Mouse (Mus musculus): Measurements from ENCODE around the gene Olfr393.

Gene Olfr393

DNA sequence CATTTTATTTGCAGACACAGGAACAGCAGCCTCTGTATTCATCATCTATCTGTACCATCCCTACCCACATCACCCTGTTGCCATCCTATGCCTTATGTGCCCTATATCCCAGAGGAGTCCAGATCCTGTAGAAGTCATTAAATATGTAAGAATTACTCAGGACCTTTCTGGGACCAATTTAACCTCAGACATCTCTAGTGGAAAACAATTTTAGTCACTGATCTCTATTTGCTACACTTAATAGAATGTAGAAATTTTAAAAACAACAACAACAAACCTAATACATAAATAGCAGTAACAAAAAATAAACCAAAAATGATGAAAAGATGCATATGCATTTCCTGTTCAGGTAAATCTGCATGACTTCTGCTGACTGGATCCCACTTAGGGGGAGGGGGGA is at the start of gene Olfr393:
Gene Olfr393 (minus strand): TSS at position 101 of the 400 bp plus-strand sequence.
- DNase-seq (ENCODE audit: low read depth): no peak

- no peak for DNase-seq (ENCODE audit: low read depth)
These were observed 39.4 kb upstream of the Olfr393 start, which contains the start of gene Olfr394 for GRCm38 (mm10) chr11:73890671-73891070. Olfr394 (minus strand) TSS chr11:73890771.

- no peak for DNase-seq (ENCODE audit: low read depth)
These were observed 34.3 kb downstream of the Olfr393 start, which contains the start of gene Olfr392 for GRCm38 (mm10) chr11:73816949-73817348. Olfr392 (minus strand) TSS chr11:73817049.

GRCm38 (mm10) chr11:73802952-73803351 is 48.3 kb downstream of the Olfr393 start, which contains the start of gene Olfr391-ps:
Olfr391-ps (minus strand) TSS chr11:73803052.
- DNase-seq (ENCODE audit: low read depth): no peak
